9 mouse cellular contexts compared by ENCODE assay signal in the genomic region with DNA sequence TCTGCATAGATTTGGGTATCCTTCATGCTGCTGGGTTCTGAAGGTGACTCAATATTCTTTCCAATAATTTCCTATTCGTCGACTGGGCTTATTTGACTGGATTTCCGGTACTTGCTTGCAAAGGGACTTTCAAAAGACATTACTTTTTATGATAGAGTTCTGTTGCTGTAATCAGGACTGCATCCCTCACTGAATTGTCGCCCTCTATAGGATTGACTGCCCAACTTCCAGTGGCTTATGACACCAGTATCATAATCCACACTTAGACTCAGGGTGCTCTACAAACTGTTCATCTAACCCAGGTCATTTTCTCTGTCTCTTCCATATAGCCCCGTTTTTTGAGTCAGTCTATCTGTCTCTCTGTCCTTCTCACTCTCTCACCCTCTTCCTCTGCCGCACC.
DNase-seq lines count a peak whose midpoint lies in the region; ATAC-seq and TF ChIP-seq lines count a peak whose summit lies in the region.
"Had no signal": no experiment of that assay in that cellular context is flagged by ENCODE, and none has a peak within 500 bp of the region (broad histone marks: within the 10 kb centered on the region; RNA-seq: fewer than 3 reads in every experiment).

No protein-coding gene starts in this region.

- H3K4me2 ChIP-seq in liver, postnatal 0 days (ENCODE audit: low read depth, low read length) = no peak overlapping the region
- H3K4me2 ChIP-seq: limb, embryonic 12.5 days had no signal

- H3K27ac ChIP-seq in liver, postnatal 0 days (ENCODE audit: low read depth) = no peak overlapping the region
- H3K27ac ChIP-seq in hindbrain, embryonic 10.5 days = no peak overlapping the region
- H3K27ac ChIP-seq: limb, embryonic 12.5 days had no signal

- TF ChIP-seq CTCF in liver, postnatal 0 days (IDR thresholded peaks at IDR 0.05; ENCODE audit: low read depth) = peak; percentile 61

- H3K9ac ChIP-seq in liver, postnatal 0 days (replicated peaks) = no peak overlapping the region
- H3K9ac ChIP-seq: limb, embryonic 12.5 days had no signal

- no peak for TF ChIP-seq EP300 in liver, postnatal 0 days (IDR thresholded peaks at IDR 0.05; ENCODE audit: low read depth)

- DNase-seq in liver, postnatal 0 days = no peak
- no peak for DNase-seq in liver
- peak; percentile 70 for DNase-seq in CD4-positive, CD25-positive, alpha-beta regulatory T cell, adult 2 months (ENCODE audit: low read depth, low spot score)
- DNase-seq in NIH3T3 (ENCODE audit: low read depth) = peak; percentile 68
- no peak for DNase-seq in adrenal gland, postnatal 25 days
- DNase-seq in hindbrain, embryonic 10.5 days (ENCODE audit: low spot score) = no peak
- DNase-seq: lung, postnatal 36 days had no signal

- H3K9me3 ChIP-seq in liver, postnatal 0 days (ENCODE audit: low read length) = no peaks in the 10 kb centered on the region
- no peaks in the 10 kb centered on the region for H3K9me3 ChIP-seq in hindbrain, embryonic 10.5 days
- H3K9me3 ChIP-seq: limb, embryonic 12.5 days had no signal

- no peaks in the 10 kb centered on the region for H3K36me3 ChIP-seq in liver, postnatal 0 days (replicated peaks; ENCODE audit: insufficient read depth, low read length)
- no peaks in the 10 kb centered on the region for H3K36me3 ChIP-seq in hindbrain, embryonic 10.5 days
- H3K36me3 ChIP-seq: limb, embryonic 12.5 days had no signal

- H3K4me1 ChIP-seq in liver, postnatal 0 days (ENCODE audit: insufficient read depth) = no peaks in the 10 kb centered on the region
- H3K4me1 ChIP-seq in hindbrain, embryonic 10.5 days (replicated peaks) = peaks cover 25% of the 10 kb centered on the region
- H3K4me1 ChIP-seq: limb, embryonic 12.5 days had no signal

- 59% methylated on average over 6 of the region's 6 CpGs for WGBS in liver, postnatal 0 days (ENCODE audit: insufficient replicate concordance)
- 75% methylated on average over 6 of the region's 6 CpGs for WGBS in hindbrain, embryonic 10.5 days

- no peak for ATAC-seq in liver, postnatal 0 days
- peak; percentile 73 for ATAC-seq in megakaryocyte, adult 5-6 weeks (ENCODE audit: poor library complexity, severe bottlenecking)

- no peaks in the 10 kb centered on the region for H3K27me3 ChIP-seq in liver, postnatal 0 days (ENCODE audit: insufficient read depth, low read length)
- no peaks in the 10 kb centered on the region for H3K27me3 ChIP-seq in hindbrain, embryonic 10.5 days (ENCODE audit: insufficient read depth, poor library complexity, severe bottlenecking)

- H3K4me3 ChIP-seq in liver, postnatal 0 days (ENCODE audit: low read depth, low read length) = no peak overlapping the region
- H3K4me3 ChIP-seq in hindbrain, embryonic 10.5 days = no peak overlapping the region
- H3K4me3 ChIP-seq: limb, embryonic 12.5 days had no signal

Comparison
In these comparisons a context has a peak if more than half of its experiments do, and no peak if none do; other contexts are left out.
1. DNase-seq: peak in CD4-positive, CD25-positive, alpha-beta regulatory T cell, adult 2 months (single experiment) and NIH3T3 (single experiment); none in liver, postnatal 0 days (single experiment), liver (single experiment), adrenal gland, postnatal 25 days (single experiment) and hindbrain, embryonic 10.5 days (single experiment).